9 mouse cellular contexts compared by ENCODE assay signal in the genomic region with DNA sequence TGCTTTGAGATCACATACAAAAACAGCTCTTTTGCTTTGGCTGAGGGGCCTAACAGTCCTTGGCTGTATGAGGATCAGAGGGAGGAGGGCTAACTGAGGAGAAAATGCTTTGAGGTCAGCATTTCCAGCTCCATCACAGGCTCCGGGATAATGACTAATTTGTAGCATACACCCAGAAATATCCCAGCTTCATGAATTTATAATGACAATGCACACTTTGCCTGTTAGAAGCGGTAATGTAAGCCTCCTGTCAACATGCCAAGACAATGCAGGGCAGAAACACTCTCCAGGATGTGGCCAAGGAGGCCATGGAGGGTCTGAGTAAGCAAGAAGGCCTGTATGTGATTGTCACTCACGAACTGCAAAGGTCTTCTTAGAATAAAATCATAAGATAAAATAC. TPM values are rescaled to one million over a fixed set of nuclear protein-coding genes. Genes with fewer than 3 reads are reported as not detected.
A peak's percentile ranks its signal among the peaks of the same experiment; 100 is the strongest.
DNase-seq lines count a peak whose midpoint lies in the region; ATAC-seq lines count a peak whose summit lies in the region.
"Had no signal": no experiment of that assay in that cellular context is flagged by ENCODE, and none has a peak within 500 bp of the region (broad histone marks: within the 10 kb centered on the region; RNA-seq: fewer than 3 reads in every experiment).

No protein-coding gene starts in this region.

- H3K27ac ChIP-seq in kidney, embryonic 15.5 days = no peak overlapping the region
- no peak overlapping the region for H3K27ac ChIP-seq in embryonic facial prominence, embryonic 13.5 days
- H3K27ac ChIP-seq in hindbrain, embryonic 16.5 days (ENCODE audit: low read depth, low read length) = no peak overlapping the region
- H3K27ac ChIP-seq in neural tube, embryonic 12.5 days = no peak overlapping the region

- H3K4me3 ChIP-seq in kidney, embryonic 15.5 days (replicated peaks) = peak overlapping the region; percentile 95
- H3K4me3 ChIP-seq in embryonic facial prominence, embryonic 13.5 days = peak overlapping the region; percentile 94
- H3K4me3 ChIP-seq in hindbrain, embryonic 16.5 days (ENCODE audit: low read length) = peak overlapping the region; percentile 98
- peak overlapping the region; percentile 99 for H3K4me3 ChIP-seq in neural tube, embryonic 12.5 days

- DNase-seq in kidney, adult 18-20 months = no peak
- DNase-seq in adrenal gland, postnatal 4 days (ENCODE audit: low spot score in 2 of 2) = no peak
- no peak for DNase-seq in adrenal gland, postnatal 36 days
- no peak for DNase-seq in frontal cortex, postnatal 10 days (ENCODE audit: low spot score in 2 of 2)

- H3K27me3 ChIP-seq in kidney, embryonic 15.5 days = no peaks in the 10 kb centered on the region
- H3K27me3 ChIP-seq in embryonic facial prominence, embryonic 13.5 days = peaks cover 9% of the 10 kb centered on the region
- no peaks in the 10 kb centered on the region for H3K27me3 ChIP-seq in hindbrain, embryonic 16.5 days (replicated peaks; ENCODE audit: control insufficient read depth, insufficient read depth, low read length)
- no peaks in the 10 kb centered on the region for H3K27me3 ChIP-seq in neural tube, embryonic 12.5 days (replicated peaks)
- H3K27me3 ChIP-seq: Patski had no signal

- H3K36me3 ChIP-seq in kidney, embryonic 15.5 days = peaks cover 15% of the 10 kb centered on the region
- H3K36me3 ChIP-seq in embryonic facial prominence, embryonic 13.5 days = no peaks in the 10 kb centered on the region
- H3K36me3 ChIP-seq in hindbrain, embryonic 16.5 days (ENCODE audit: control insufficient read depth, insufficient read depth, low read length) = no peaks in the 10 kb centered on the region
- peaks cover 17% of the 10 kb centered on the region for H3K36me3 ChIP-seq in neural tube, embryonic 12.5 days

- no peak for ATAC-seq in kidney, embryonic 15.5 days (replicated peaks; ENCODE audit: low FRiP score)
- no peak for ATAC-seq in embryonic facial prominence, embryonic 13.5 days (ENCODE audit: insufficient number of reproducible peaks, insufficient read depth, low FRiP score, low TSS enrichment, low read depth)
- ATAC-seq in hindbrain, embryonic 16.5 days = no peak
- no peak for ATAC-seq in neural tube, embryonic 12.5 days (ENCODE audit: low FRiP score, low read depth)
- ATAC-seq: Patski had no signal

- H3K4me2 ChIP-seq in kidney, embryonic 15.5 days = peak overlapping the region; percentile 89
- H3K4me2 ChIP-seq in embryonic facial prominence, embryonic 13.5 days = peak overlapping the region; percentile 79
- H3K4me2 ChIP-seq in hindbrain, embryonic 16.5 days (ENCODE audit: low read length) = peak overlapping the region; percentile 93
- peak overlapping the region; percentile 75 for H3K4me2 ChIP-seq in neural tube, embryonic 12.5 days (replicated peaks)

- H3K9ac ChIP-seq in kidney, embryonic 15.5 days = no peak overlapping the region
- H3K9ac ChIP-seq in embryonic facial prominence, embryonic 13.5 days = peak overlapping the region; percentile 32
- peak overlapping the region; percentile 31 for H3K9ac ChIP-seq in hindbrain, embryonic 16.5 days (ENCODE audit: low read depth, low read length)
- H3K9ac ChIP-seq in neural tube, embryonic 12.5 days = peak overlapping the region; percentile 99

- WGBS in kidney, embryonic 15.5 days = 29% methylated on average over 3 of the region's 3 CpGs
- WGBS in embryonic facial prominence, embryonic 13.5 days = 38% methylated on average over 3 of the region's 3 CpGs
- 17% methylated on average over 3 of the region's 3 CpGs for WGBS in hindbrain, embryonic 16.5 days
- 24% methylated on average over 3 of the region's 3 CpGs for WGBS in neural tube, embryonic 12.5 days

- H3K4me1 ChIP-seq in kidney, embryonic 15.5 days = peaks cover 42% of the 10 kb centered on the region
- H3K4me1 ChIP-seq in embryonic facial prominence, embryonic 13.5 days = peaks cover 44% of the 10 kb centered on the region
- peaks cover 25% of the 10 kb centered on the region for H3K4me1 ChIP-seq in hindbrain, embryonic 16.5 days (ENCODE audit: control insufficient read depth, insufficient read depth, low read depth, low read length)
- H3K4me1 ChIP-seq in neural tube, embryonic 12.5 days = peaks cover 35% of the 10 kb centered on the region

- H3K9me3 ChIP-seq in kidney, embryonic 15.5 days (replicated peaks) = no peaks in the 10 kb centered on the region
- H3K9me3 ChIP-seq in embryonic facial prominence, embryonic 13.5 days = no peaks in the 10 kb centered on the region
- no peaks in the 10 kb centered on the region for H3K9me3 ChIP-seq in hindbrain, embryonic 16.5 days (ENCODE audit: control insufficient read depth, low read length)
- no peaks in the 10 kb centered on the region for H3K9me3 ChIP-seq in neural tube, embryonic 12.5 days

RNA-seq across cellular contexts. Expression of gene Rgmb, which starts 7.0 kb away (rescaled TPM):
- 12.5 and 13.3 TPM in 2 replicates for polyA plus RNA-seq in kidney, embryonic 15.5 days (2015; fragmentation: Nextera tagmentation; extraction: Ambion mirVana)
- polyA plus RNA-seq in embryonic facial prominence, embryonic 13.5 days (2015; fragmentation: Nextera tagmentation; extraction: Ambion mirVana) = 14.3 and 18.8 TPM in 2 replicates
- 50.8 and 58.5 TPM in 2 replicates for polyA plus RNA-seq in hindbrain, embryonic 16.5 days (2015; fragmentation: Nextera tagmentation; extraction: Ambion mirVana)
- 132 and 145 TPM in 2 replicates for polyA plus RNA-seq in neural tube, embryonic 12.5 days (2016; fragmentation: Nextera tagmentation; extraction: Ambion mirVana)
- total RNA-seq in adrenal gland, postnatal 4 days (2021) = 10 to 100 TPM; 20.5 to 25.1 TPM
- 10 to 100 TPM; 16.0 to 19.3 TPM for total RNA-seq in adrenal gland, postnatal 36 days (2021)
